Mouse (Mus musculus): ENCODE data around the gene Unc79. TPM values are rescaled to one million over a fixed set of nuclear protein-coding genes. Genes with fewer than 3 reads are reported as not detected.

Unc79 gene
- total and polyA plus RNA-seq, 3 experiments, result 0.04 to 0.86 (median 0.05) TPM

GRCm38 (mm10) chr12:102987736-102988135, 39.1 kb downstream of the Unc79 start:
- H3K4me1 ChIP-seq (ENCODE audit: control insufficient read depth in 1 of 2, insufficient read depth in 2 of 2), result no peaks in the 10 kb centered on the region
- no peak for DNase-seq (ENCODE audit: extremely low read depth)
- H3K79me2 ChIP-seq (replicated peaks; ENCODE audit: control insufficient read depth, extremely low read depth, insufficient read depth, poor library complexity, severe bottlenecking), result no peaks in the 10 kb centered on the region
- no peaks in the 10 kb centered on the region for H3K36me3 ChIP-seq (replicated peaks in 1 of 2; ENCODE audit: control insufficient read depth in 1 of 2, insufficient read depth in 1 of 2, low read length in 1 of 2)
- TF ChIP-seq BHLHE40 (IDR thresholded peaks at IDR 0.05; ENCODE audit: low read depth, low read length) (no peak), ZMIZ1 (IDR thresholded peaks at IDR 0.05; ENCODE audit: low read depth, low read length) (no peak), EP300 (IDR thresholded peaks at IDR 0.05; ENCODE audit: low read length) (no peak), IRF4 (IDR thresholded peaks at IDR 0.05; ENCODE audit: low read depth, low read length) (no peak), MEF2A (IDR thresholded peaks at IDR 0.05; ENCODE audit: borderline replicate concordance, low read depth, low read length) (no peak), CTCF (conservative IDR thresholded peaks at IDR 0.05 in 1 of 2, IDR thresholded peaks at IDR 0.05 in 1 of 2; ENCODE audit: low read depth in 2 of 2, low read length in 2 of 2) (no peak), MAFK (IDR thresholded peaks at IDR 0.05; ENCODE audit: insufficient replicate concordance, low read length) (no peak)
- no peaks in the 10 kb centered on the region for H3K9me3 ChIP-seq (replicated peaks; ENCODE audit: low read length)
- H3K27me3 ChIP-seq (replicated peaks), result no peaks in the 10 kb centered on the region
- H3K9ac ChIP-seq (ENCODE audit: insufficient read depth, low read depth), result no peak overlapping the region
- in situ Hi-C loops (cut with MboI; ENCODE audit: low pct_ligation_motif_present, low pct_unique_long_range_greater_than_20kb, low sequenced_read_pairs) (no loop called here), dilution Hi-C loops (cut with MboI; ENCODE audit: extremely low pct_ligation_motif_present, extremely low pct_unique_long_range_greater_than_20kb, low sequenced_read_pairs) (no loop called here)
- H3K27ac ChIP-seq (ENCODE audit: insufficient read depth, low read depth), result no peak overlapping the region
- H3K4me2 ChIP-seq (ENCODE audit: insufficient read depth, low read depth, poor library complexity, severe bottlenecking), result no peak overlapping the region
- H3K4me3 ChIP-seq (replicated peaks in 1 of 3; ENCODE audit: low read depth in 2 of 3, low read length in 2 of 3, poor library complexity in 1 of 3), result no peak overlapping the region

- no peak for DNase-seq (ENCODE audit: extremely low read depth)
- H3K9me3 ChIP-seq (replicated peaks; ENCODE audit: low read length), result no peaks in the 10 kb centered on the region
- no peak overlapping the region for H3K4me2 ChIP-seq (ENCODE audit: insufficient read depth, low read depth, poor library complexity, severe bottlenecking)
- in situ Hi-C loops (cut with MboI; ENCODE audit: low pct_ligation_motif_present, low pct_unique_long_range_greater_than_20kb, low sequenced_read_pairs), result no loop called here
- no peaks in the 10 kb centered on the region for H3K36me3 ChIP-seq (replicated peaks in 1 of 2; ENCODE audit: control insufficient read depth in 1 of 2, insufficient read depth in 1 of 2, low read length in 1 of 2)
- H3K27me3 ChIP-seq (replicated peaks), result no peaks in the 10 kb centered on the region
- no peak overlapping the region for H3K9ac ChIP-seq (ENCODE audit: insufficient read depth, low read depth)
- dilution Hi-C loops (cut with MboI; ENCODE audit: extremely low pct_ligation_motif_present, extremely low pct_unique_long_range_greater_than_20kb, low sequenced_read_pairs), result no loop called here
- H3K4me1 ChIP-seq (ENCODE audit: control insufficient read depth in 1 of 2, insufficient read depth in 2 of 2), result no peaks in the 10 kb centered on the region
- no peak overlapping the region for H3K27ac ChIP-seq (ENCODE audit: insufficient read depth, low read depth)
- H3K4me3 ChIP-seq (replicated peaks in 1 of 3; ENCODE audit: low read depth in 2 of 3, low read length in 2 of 3, poor library complexity in 1 of 3), result no peak overlapping the region
- TF ChIP-seq ETS1 (conservative IDR thresholded peaks at IDR 0.05; ENCODE audit: low read depth, low read length), result no peak
- no peak for TF ChIP-seq GABPA (IDR thresholded peaks at IDR 0.05; ENCODE audit: insufficient replicate concordance, low read depth, low read length)
- TF ChIP-seq SMC3 (IDR thresholded peaks at IDR 0.05; ENCODE audit: low read depth, low read length), result no peak
- TF ChIP-seq BHLHE40 (IDR thresholded peaks at IDR 0.05; ENCODE audit: low read depth, low read length), result no peak
- no peak for TF ChIP-seq SIN3A (IDR thresholded peaks at IDR 0.05; ENCODE audit: low read length)
- TF ChIP-seq USF2 (conservative IDR thresholded peaks at IDR 0.05; ENCODE audit: low read depth, low read length), result no peak
- no peak for TF ChIP-seq CTCF (conservative IDR thresholded peaks at IDR 0.05 in 1 of 2, IDR thresholded peaks at IDR 0.05 in 1 of 2; ENCODE audit: low read depth in 2 of 2, low read length in 2 of 2)
- TF ChIP-seq JUND (conservative IDR thresholded peaks at IDR 0.05; ENCODE audit: low read depth, low read length), result no peak
- TF ChIP-seq ZNF384 (IDR thresholded peaks at IDR 0.05; ENCODE audit: low read depth, low read length), result no peak
- no peak for TF ChIP-seq HCFC1 (IDR thresholded peaks at IDR 0.05; ENCODE audit: low read depth, low read length)
- no peak for TF ChIP-seq TCF12 (IDR thresholded peaks at IDR 0.05; ENCODE audit: low read depth, low read length)
- no peak for TF ChIP-seq NELFE (IDR thresholded peaks at IDR 0.05; ENCODE audit: low read depth, low read length)
- no peak for TF ChIP-seq MEF2A (IDR thresholded peaks at IDR 0.05; ENCODE audit: borderline replicate concordance, low read depth, low read length)
- no peak for TF ChIP-seq IRF4 (IDR thresholded peaks at IDR 0.05; ENCODE audit: low read depth, low read length)
- TF ChIP-seq RAD21 (IDR thresholded peaks at IDR 0.05; ENCODE audit: low read depth, low read length), result no peak
- TF ChIP-seq MAFK (IDR thresholded peaks at IDR 0.05; ENCODE audit: insufficient replicate concordance, low read length), result no peak
- TF ChIP-seq RCOR1 (conservative IDR thresholded peaks at IDR 0.05; ENCODE audit: low read depth, low read length), result no peak
- no peaks in the 10 kb centered on the region for H3K79me2 ChIP-seq (replicated peaks; ENCODE audit: control insufficient read depth, extremely low read depth, insufficient read depth, poor library complexity, severe bottlenecking)
Observed at GRCm38 (mm10) chr12:103008491-103008890, 59.8 kb downstream of the Unc79 start.
